Mouse (Mus musculus): ENCODE measurements at regions not wholly inside any gene's neighbourhood (a gene's known extent, or its start where the extent isn't known, plus 50 kb on each side); places are given as distances from the start of the nearest gene placed in this dataset.

DNA sequence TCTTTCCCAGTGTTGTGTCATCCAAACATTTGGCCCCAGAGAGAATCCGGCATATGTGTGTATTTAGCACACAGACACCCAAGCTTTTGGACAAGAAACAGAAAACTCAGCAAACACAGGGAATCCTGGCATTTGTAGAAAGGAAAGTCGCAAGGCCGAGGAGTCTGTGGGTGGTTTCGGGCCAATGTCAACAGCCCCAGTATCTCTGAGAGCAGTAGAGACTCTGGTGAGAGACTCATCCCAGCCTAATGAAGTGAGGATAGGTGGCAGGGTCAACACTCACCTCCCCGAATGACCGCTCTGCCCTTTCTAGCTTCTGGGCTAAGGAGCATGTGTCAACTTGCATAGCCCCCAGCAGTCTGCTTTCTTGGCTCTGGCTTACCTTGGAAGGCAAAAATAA lies 52.9 kb upstream of the Fam180a start:
- H3K27ac ChIP-seq: no peak overlapping the region
- no peak for ATAC-seq (ENCODE audit: insufficient number of reproducible peaks, insufficient read depth, low FRiP score, low TSS enrichment, low read depth)
- peaks cover 3% of the 10 kb centered on the region; the same call in 1 of the 2 replicates for H3K4me1 ChIP-seq
- no peaks in the 10 kb centered on the region for H3K9me3 ChIP-seq
- 84% methylated on average over 6 of the region's 6 CpGs for WGBS
- H3K36me3 ChIP-seq: no peaks in the 10 kb centered on the region
- H3K4me3 ChIP-seq: no peak overlapping the region
- no peak overlapping the region for H3K4me2 ChIP-seq
- H3K27me3 ChIP-seq: peaks cover 3% of the 10 kb centered on the region; the same call in 1 of the 2 replicates
- H3K9ac ChIP-seq: no peak overlapping the region

DNA sequence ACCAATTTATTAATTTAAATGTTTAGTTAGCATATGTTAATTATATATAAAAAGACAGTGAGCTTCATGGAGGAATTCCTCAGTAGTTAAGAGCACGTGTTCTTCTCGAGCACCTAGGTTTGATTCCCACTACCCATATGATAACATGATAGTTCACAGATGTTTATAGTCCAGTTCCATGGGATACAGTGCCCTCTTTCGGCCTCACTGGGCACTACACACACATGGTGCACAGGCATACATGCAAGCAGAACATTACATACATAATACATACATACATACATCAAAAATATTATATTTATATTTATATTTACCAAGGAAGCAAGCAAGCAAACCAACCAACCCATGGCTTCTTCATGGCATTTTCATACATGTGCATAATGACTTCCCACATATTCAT lies 51.6 kb upstream of the Fam180a start:
- Histone ChIP-seq H3K4me2 (no peak overlapping the region), H3K4me3 (no peak overlapping the region), H3K27ac (no peak overlapping the region), H3K9ac (no peak overlapping the region), H3K27me3 (peaks cover 3% of the 10 kb centered on the region; the same call in 1 of the 2 replicates), H3K4me1 (peaks cover 3% of the 10 kb centered on the region; the same call in 1 of the 2 replicates), H3K9me3 (no peaks in the 10 kb centered on the region), H3K36me3 (no peaks in the 10 kb centered on the region)
- ATAC-seq (ENCODE audit: insufficient number of reproducible peaks, insufficient read depth, low FRiP score, low TSS enrichment, low read depth): no peak
- 81% methylated on average over 3 of the region's 3 CpGs for WGBS

DNA sequence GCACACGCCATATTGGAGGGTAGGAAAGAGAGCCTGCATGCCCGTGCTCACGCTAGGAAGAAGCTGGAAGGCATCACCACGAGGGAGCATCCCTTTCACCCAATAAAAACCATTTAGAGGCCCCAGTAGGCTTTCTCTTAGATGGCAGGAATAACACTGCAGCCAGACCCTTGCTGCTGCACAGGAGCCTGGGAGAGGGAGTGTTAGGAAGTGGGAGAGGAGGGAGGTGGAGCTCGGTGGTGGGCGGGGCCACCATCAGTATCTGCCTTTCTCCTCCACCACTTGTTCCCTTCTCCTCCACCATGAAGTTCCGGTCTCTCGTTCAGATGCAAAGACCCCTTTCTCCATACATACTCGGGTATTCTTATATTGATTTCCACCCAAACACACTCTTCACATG lies 50.6 kb upstream of the Fam180a start:
- Histone ChIP-seq H3K4me1 (peaks cover 3% of the 10 kb centered on the region; the same call in 1 of the 2 replicates), H3K4me3 (no peak overlapping the region), H3K9me3 (no peaks in the 10 kb centered on the region), H3K27me3 (no peaks in the 10 kb centered on the region), H3K27ac (no peak overlapping the region), H3K9ac (no peak overlapping the region), H3K36me3 (no peaks in the 10 kb centered on the region), H3K4me2 (no peak overlapping the region)
- WGBS: 74% methylated on average over 9 of the region's 9 CpGs
- no peak for ATAC-seq (ENCODE audit: insufficient number of reproducible peaks, insufficient read depth, low FRiP score, low TSS enrichment, low read depth)
